Mouse (Mus musculus): ENCODE measurements around the gene Sorbs1. TPM values are rescaled to one million over a fixed set of nuclear protein-coding genes. Genes with fewer than 3 reads are reported as not detected.

The Sorbs1 gene
- polyA plus RNA-seq, 1 experiment from 2014 or later: 45.0 TPM

GRCm38 (mm10) chr19:40369852-40370811, 143.4 kb downstream of the Sorbs1 start:
- 42% methylated on average over 18 of the region's 18 CpGs for WGBS
- no peak overlapping the region for H3K9ac ChIP-seq (ENCODE audit: low read depth, low read length)
- H3K4me2 ChIP-seq: no peak overlapping the region
- peaks cover 10% of the 10 kb centered on the region; the same call in 1 of the 2 replicates for H3K4me1 ChIP-seq (replicated peaks; ENCODE audit: control insufficient read depth, insufficient read depth, low read length)
- H3K36me3 ChIP-seq (ENCODE audit: control insufficient read depth, insufficient read depth, low read length): 0 out of 2 replicates have a peak, but pooled peaks cover 2% of the 10 kb centered on the region
- no peak for DNase-seq (ENCODE audit: low spot score)
- H3K9me3 ChIP-seq (ENCODE audit: control insufficient read depth, low read length): no peaks in the 10 kb centered on the region
- H3K4me3 ChIP-seq (ENCODE audit: low read depth, low read length): no peak overlapping the region
- peak overlapping the region; percentile 40; the same call in 1 of the 2 replicates for H3K27ac ChIP-seq (ENCODE audit: low read depth, low read length)
- ATAC-seq (replicated peaks; ENCODE audit: low FRiP score): peak; percentile 76
- no peaks in the 10 kb centered on the region for H3K27me3 ChIP-seq (replicated peaks; ENCODE audit: control insufficient read depth, insufficient read depth, low read length)

- H3K27me3 ChIP-seq (replicated peaks; ENCODE audit: control insufficient read depth, insufficient read depth, low read length): no peaks in the 10 kb centered on the region
- peaks cover 10% of the 10 kb centered on the region; the same call in 1 of the 2 replicates for H3K4me1 ChIP-seq (replicated peaks; ENCODE audit: control insufficient read depth, insufficient read depth, low read length)
- no peak for ATAC-seq (replicated peaks; ENCODE audit: low FRiP score)
- 86% methylated on average over 2 of the region's 2 CpGs for WGBS
- H3K4me2 ChIP-seq: no peak overlapping the region
- H3K9me3 ChIP-seq (ENCODE audit: control insufficient read depth, low read length): no peaks in the 10 kb centered on the region
- 0 out of 2 replicates have a peak, but pooled peaks cover 3% of the 10 kb centered on the region for H3K36me3 ChIP-seq (ENCODE audit: control insufficient read depth, insufficient read depth, low read length)
- H3K4me3 ChIP-seq (ENCODE audit: low read depth, low read length): no peak overlapping the region
- no peak overlapping the region for H3K9ac ChIP-seq (ENCODE audit: low read depth, low read length)
- DNase-seq (ENCODE audit: low spot score): no peak
- H3K27ac ChIP-seq (ENCODE audit: low read depth, low read length): no peak overlapping the region
Observed at GRCm38 (mm10) chr19:40368517-40368916, 145.1 kb downstream of the Sorbs1 start.

GRCm38 (mm10) chr19:40366163-40366941, 147.2 kb downstream of the Sorbs1 start:
- Histone ChIP-seq H3K9me3 (ENCODE audit: control insufficient read depth, low read length) (no peaks in the 10 kb centered on the region), H3K9ac (ENCODE audit: low read depth, low read length) (no peak overlapping the region), H3K27me3 (replicated peaks; ENCODE audit: control insufficient read depth, insufficient read depth, low read length) (no peaks in the 10 kb centered on the region), H3K36me3 (ENCODE audit: control insufficient read depth, insufficient read depth, low read length) (peaks cover 10% of the 10 kb centered on the region; the same call in 1 of the 2 replicates), H3K4me3 (ENCODE audit: low read depth, low read length) (no peak overlapping the region), H3K27ac (ENCODE audit: low read depth, low read length) (no peak overlapping the region), H3K4me2 (no peak overlapping the region), H3K4me1 (replicated peaks; ENCODE audit: control insufficient read depth, insufficient read depth, low read length) (peaks cover 10% of the 10 kb centered on the region; the same call in 1 of the 2 replicates)
- DNase-seq (ENCODE audit: low spot score) (peak; percentile 42), ATAC-seq (replicated peaks; ENCODE audit: low FRiP score) (no peak; the same call in 1 of the 2 replicates)
- whole genome bisulfite sequencing: 33% methylated on average over 11 of the region's 11 CpGs

GRCm38 (mm10) chr19:40365137-40365536, 148.4 kb downstream of the Sorbs1 start:
- H3K36me3 ChIP-seq (ENCODE audit: control insufficient read depth, insufficient read depth, low read length): peaks cover 10% of the 10 kb centered on the region; the same call in 1 of the 2 replicates
- no peaks in the 10 kb centered on the region for H3K27me3 ChIP-seq (replicated peaks; ENCODE audit: control insufficient read depth, insufficient read depth, low read length)
- 87% methylated on average over 5 of the region's 5 CpGs for WGBS
- H3K9ac ChIP-seq (ENCODE audit: low read depth, low read length): no peak overlapping the region
- no peak overlapping the region for H3K4me3 ChIP-seq (ENCODE audit: low read depth, low read length)
- no peak overlapping the region for H3K4me2 ChIP-seq
- peaks cover 5% of the 10 kb centered on the region; the same call in 1 of the 2 replicates for H3K4me1 ChIP-seq (replicated peaks; ENCODE audit: control insufficient read depth, insufficient read depth, low read length)
- H3K27ac ChIP-seq (ENCODE audit: low read depth, low read length): no peak overlapping the region
- H3K9me3 ChIP-seq (ENCODE audit: control insufficient read depth, low read length): no peaks in the 10 kb centered on the region
- DNase-seq (ENCODE audit: low spot score): no peak
- ATAC-seq (replicated peaks; ENCODE audit: low FRiP score): no peak

- no peak overlapping the region for H3K4me2 ChIP-seq
- 0 out of 2 replicates have a peak, but pooled peaks cover 2% of the 10 kb centered on the region for H3K4me1 ChIP-seq (replicated peaks; ENCODE audit: control insufficient read depth, insufficient read depth, low read length)
- DNase-seq (ENCODE audit: low spot score): no peak
- no peak overlapping the region for H3K27ac ChIP-seq (ENCODE audit: low read depth, low read length)
- H3K4me3 ChIP-seq (ENCODE audit: low read depth, low read length): no peak overlapping the region
- H3K36me3 ChIP-seq (ENCODE audit: control insufficient read depth, insufficient read depth, low read length): peaks cover 7% of the 10 kb centered on the region; the same call in 1 of the 2 replicates
- no peak overlapping the region for H3K9ac ChIP-seq (ENCODE audit: low read depth, low read length)
- H3K9me3 ChIP-seq (ENCODE audit: control insufficient read depth, low read length): no peaks in the 10 kb centered on the region
- H3K27me3 ChIP-seq (replicated peaks; ENCODE audit: control insufficient read depth, insufficient read depth, low read length): no peaks in the 10 kb centered on the region
- ATAC-seq (replicated peaks; ENCODE audit: low FRiP score): no peak
- WGBS: 89% methylated on average over 5 of the region's 5 CpGs
Observed at GRCm38 (mm10) chr19:40363447-40363846, 150.1 kb downstream of the Sorbs1 start.

GRCm38 (mm10) chr19:40362203-40362865, 151.2 kb downstream of the Sorbs1 start:
- no peaks in the 10 kb centered on the region for H3K9me3 ChIP-seq (ENCODE audit: control insufficient read depth, low read length)
- DNase-seq (ENCODE audit: low spot score): no peak
- no peak overlapping the region for H3K4me3 ChIP-seq (ENCODE audit: low read depth, low read length)
- H3K36me3 ChIP-seq (ENCODE audit: control insufficient read depth, insufficient read depth, low read length): peaks cover 7% of the 10 kb centered on the region; the same call in 1 of the 2 replicates
- WGBS: 76% methylated on average over 12 of the region's 12 CpGs
- no peaks in the 10 kb centered on the region for H3K27me3 ChIP-seq (replicated peaks; ENCODE audit: control insufficient read depth, insufficient read depth, low read length)
- no peak for ATAC-seq (replicated peaks; ENCODE audit: low FRiP score)
- no peak overlapping the region for H3K4me2 ChIP-seq
- H3K4me1 ChIP-seq (replicated peaks; ENCODE audit: control insufficient read depth, insufficient read depth, low read length): 0 out of 2 replicates have a peak, but pooled peaks cover 2% of the 10 kb centered on the region
- no peak overlapping the region for H3K9ac ChIP-seq (ENCODE audit: low read depth, low read length)
- H3K27ac ChIP-seq (ENCODE audit: low read depth, low read length): no peak overlapping the region

GRCm38 (mm10) chr19:40359712-40360394, 153.7 kb downstream of the Sorbs1 start:
- no peaks in the 10 kb centered on the region for H3K27me3 ChIP-seq (replicated peaks; ENCODE audit: control insufficient read depth, insufficient read depth, low read length)
- H3K4me3 ChIP-seq (ENCODE audit: low read depth, low read length): no peak overlapping the region
- WGBS: 69% methylated on average over 5 of the region's 5 CpGs
- H3K36me3 ChIP-seq (ENCODE audit: control insufficient read depth, insufficient read depth, low read length): peaks cover 7% of the 10 kb centered on the region; the same call in 1 of the 2 replicates
- H3K4me2 ChIP-seq: no peak overlapping the region
- ATAC-seq (replicated peaks; ENCODE audit: low FRiP score) (no peak), DNase-seq (ENCODE audit: low spot score) (no peak)
- no peak overlapping the region for H3K27ac ChIP-seq (ENCODE audit: low read depth, low read length)
- H3K9ac ChIP-seq (ENCODE audit: low read depth, low read length): no peak overlapping the region
- no peaks in the 10 kb centered on the region for H3K9me3 ChIP-seq (ENCODE audit: control insufficient read depth, low read length)
- no peaks in the 10 kb centered on the region; the same call in 1 of the 2 replicates for H3K4me1 ChIP-seq (replicated peaks; ENCODE audit: control insufficient read depth, insufficient read depth, low read length)
